Mouse (Mus musculus) cerebellum, adult 8-10 months (tissue): ENCODE measurements at regions not wholly inside any gene's neighbourhood (a gene's known extent, or its start where the extent isn't known, plus 50 kb on each side); places are given as distances from the start of the nearest gene placed in this dataset.

Source experiments
- DNase-seq: peaks from one replicate; pipeline ENCODE4 v3.0.0; 2022

GRCm38 (mm10) chr3:70957470-70957869 is 950.1 kb downstream of the Otol1 start:
- no peak for DNase-seq

DNA sequence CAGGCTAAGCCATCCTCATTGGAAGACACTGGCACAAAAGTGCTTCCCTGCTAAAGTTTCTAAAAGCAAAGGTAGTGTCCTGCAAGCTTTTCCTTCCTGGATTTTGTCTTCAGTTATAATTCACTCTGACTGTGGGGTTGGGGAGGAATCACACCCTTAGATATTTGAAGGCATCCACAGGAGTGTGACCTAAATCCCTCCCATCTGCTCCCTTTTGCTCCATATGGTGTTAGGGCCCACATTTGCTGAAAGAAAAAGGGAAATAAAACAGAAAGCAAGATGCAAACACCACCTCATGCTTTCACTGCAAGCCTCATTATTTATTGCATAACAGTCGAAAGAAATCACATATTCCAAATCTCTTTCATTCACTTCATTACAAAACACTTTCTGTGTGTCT is 955.1 kb downstream of the Otol1 start:
- DNase-seq, result peak; percentile 30

- no peak for DNase-seq
These were observed 969.5 kb downstream of the Otol1 start for GRCm38 (mm10) chr3:70976945-70977344.

GRCm38 (mm10) chr3:70990916-70991315 is 983.5 kb downstream of the Otol1 start:
- DNase-seq, result no peak

DNA sequence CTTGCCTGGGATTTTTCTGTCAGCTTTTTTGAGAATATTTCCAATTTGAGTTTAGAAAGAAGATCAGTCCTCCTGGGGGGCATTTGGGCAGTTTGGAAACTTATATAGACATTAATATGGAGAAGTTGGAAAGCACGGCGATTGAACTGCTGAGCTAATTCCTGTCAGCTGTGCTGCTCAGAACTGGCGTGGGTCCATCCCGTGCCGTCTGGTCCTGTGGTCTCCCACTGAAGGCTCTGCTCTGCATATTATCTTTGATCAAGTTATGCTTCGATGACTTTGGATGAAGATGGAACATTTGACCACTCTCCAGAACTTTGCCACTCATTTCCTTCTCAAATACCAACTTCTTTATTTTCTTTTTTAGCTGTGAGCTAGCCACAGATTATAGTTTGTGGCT is 995.6 kb downstream of the Otol1 start:
- DNase-seq, result peak; percentile 2
